Mouse (Mus musculus): Measurements from ENCODE around the gene Pcdh9. TPM values are rescaled to one million over a fixed set of nuclear protein-coding genes. Genes with fewer than 3 reads are reported as not detected.
A peak's percentile ranks its signal among the peaks of the same experiment; 100 is the strongest.

The Pcdh9 gene
- polyA plus RNA-seq, 1 experiment, result 0.30 TPM

- TF ChIP-seq CTCF (conservative IDR thresholded peaks at IDR 0.05; ENCODE audit: insufficient read depth, insufficient read length, low read depth, low read length) (no peak), POLR2A (IDR thresholded peaks at IDR 0.05; ENCODE audit: low read depth, low read length) (no peak)
- Histone ChIP-seq H3K27me3 (replicated peaks; ENCODE audit: control insufficient read depth, insufficient read depth, low read length) (no peaks in the 10 kb centered on the region), H3K4me1 (ENCODE audit: control insufficient read depth, insufficient read depth, low read length) (no peaks in the 10 kb centered on the region), H3K4me3 (ENCODE audit: insufficient read depth, low read depth, low read length) (no peak overlapping the region), H3K36me3 (ENCODE audit: control insufficient read depth, insufficient read depth, low read length) (no peaks in the 10 kb centered on the region), H3K27ac (ENCODE audit: insufficient read depth, low read depth, low read length) (no peak overlapping the region)
- no peak for DNase-seq
- 41% methylated on average over 6 of the region's 6 CpGs for WGBS
Observed at GRCm38 (mm10) chr14:93040591-93040990, 849.9 kb downstream of the Pcdh9 start.

DNA sequence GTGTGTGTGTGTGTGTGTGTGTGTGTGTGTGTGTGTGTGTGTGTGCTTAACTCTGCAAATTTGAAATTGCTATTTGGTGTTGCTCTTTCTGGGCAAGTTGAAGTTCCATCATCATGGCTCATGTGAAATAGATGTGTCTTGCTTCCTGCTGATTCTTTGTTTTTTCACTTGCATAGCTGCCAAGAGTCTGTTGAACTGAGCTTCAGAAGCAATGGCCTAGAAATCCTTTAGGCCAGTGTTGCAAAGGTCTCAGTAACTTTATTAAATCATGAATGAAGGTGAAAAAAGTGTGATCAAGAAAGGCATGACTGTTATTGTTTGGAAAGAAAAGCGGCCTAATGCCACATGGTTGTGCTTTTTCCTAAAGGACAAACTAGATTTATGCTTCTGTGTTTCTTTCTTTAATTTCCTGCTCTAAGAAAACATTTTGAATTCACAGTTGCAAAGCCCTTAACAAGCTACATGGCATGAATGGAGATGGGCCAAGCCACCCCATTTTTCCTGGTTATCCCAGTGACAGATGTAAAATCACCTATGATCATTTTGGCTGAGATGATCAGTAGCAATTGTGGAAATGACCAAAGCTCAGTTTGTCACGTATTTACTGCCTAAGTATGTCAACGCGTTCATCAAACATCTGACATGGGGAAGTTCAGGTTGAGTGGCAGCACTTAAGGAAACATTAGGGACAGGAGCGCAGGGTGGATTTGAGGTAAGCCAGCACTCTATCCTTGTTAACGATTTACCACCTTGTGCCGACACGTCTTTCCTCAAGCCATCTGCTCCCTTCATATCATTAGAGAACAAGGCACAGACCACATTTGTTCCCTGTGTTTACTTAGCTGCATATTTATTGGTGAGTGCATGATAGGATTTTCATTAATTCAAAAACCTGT lies 850.9 kb downstream of the Pcdh9 start:
- no peak for DNase-seq
- WGBS, result 56% methylated on average over 8 of the region's 8 CpGs

GRCm38 (mm10) chr14:93009147-93010064 lies 881.1 kb downstream of the Pcdh9 start:
- no peak for TF ChIP-seq POLR2A (IDR thresholded peaks at IDR 0.05; ENCODE audit: low read depth, low read length)
- peak; percentile 1 for DNase-seq
- Histone ChIP-seq H3K4me1 (ENCODE audit: control insufficient read depth, insufficient read depth, low read length) (no peaks in the 10 kb centered on the region), H3K4me3 (ENCODE audit: insufficient read depth, low read depth, low read length) (no peak overlapping the region), H3K36me3 (ENCODE audit: control insufficient read depth, insufficient read depth, low read length) (no peaks in the 10 kb centered on the region), H3K27ac (ENCODE audit: insufficient read depth, low read depth, low read length) (no peak overlapping the region), H3K27me3 (replicated peaks; ENCODE audit: control insufficient read depth, insufficient read depth, low read length) (no peaks in the 10 kb centered on the region)
- 56% methylated on average over 5 of the region's 5 CpGs for WGBS

More for the DNA sequence above, 850.9 kb downstream of the Pcdh9 start:
- TF ChIP-seq POLR2A (IDR thresholded peaks at IDR 0.05; ENCODE audit: low read depth, low read length) (no peak), CTCF (conservative IDR thresholded peaks at IDR 0.05; ENCODE audit: insufficient read depth, insufficient read length, low read depth, low read length) (no peak)
- Histone ChIP-seq H3K36me3 (ENCODE audit: control insufficient read depth, insufficient read depth, low read length) (no peaks in the 10 kb centered on the region), H3K4me1 (ENCODE audit: control insufficient read depth, insufficient read depth, low read length) (no peaks in the 10 kb centered on the region), H3K27me3 (replicated peaks; ENCODE audit: control insufficient read depth, insufficient read depth, low read length) (no peaks in the 10 kb centered on the region), H3K4me3 (ENCODE audit: insufficient read depth, low read depth, low read length) (no peak overlapping the region), H3K27ac (ENCODE audit: insufficient read depth, low read depth, low read length) (no peak overlapping the region)
